Mouse (Mus musculus): ENCODE measurements around the gene Il10ra.

DNA sequence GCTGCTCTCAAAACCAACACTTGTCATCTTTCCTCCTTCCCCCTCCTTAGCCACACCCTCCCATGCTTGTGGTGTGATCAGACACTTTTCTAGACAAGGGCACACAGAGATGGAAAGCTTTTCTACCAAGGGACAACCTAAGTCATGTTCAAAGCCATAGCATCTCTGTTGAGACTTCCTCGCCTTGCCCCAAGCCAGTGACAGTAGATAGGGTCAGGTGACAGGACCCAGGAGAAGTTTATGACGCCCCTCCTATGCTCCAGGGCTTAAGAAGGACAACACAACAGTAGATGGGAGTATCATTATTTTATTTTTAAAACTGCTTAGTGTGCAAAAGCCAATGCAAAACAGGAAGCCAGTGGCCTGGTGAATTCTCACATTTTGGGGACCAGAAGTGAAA, 21.4 kb downstream of the Il10ra start:
- no peak for TF ChIP-seq CTCF (IDR thresholded peaks at IDR 0.05; ENCODE audit: low read depth, low read length)
- TF ChIP-seq POLR2A (IDR thresholded peaks at IDR 0.05; ENCODE audit: extremely low read depth, insufficient read depth, low read length): no peak
